Mouse (Mus musculus): ENCODE measurements around the gene Gabra2.

Gabra2 gene

DNA sequence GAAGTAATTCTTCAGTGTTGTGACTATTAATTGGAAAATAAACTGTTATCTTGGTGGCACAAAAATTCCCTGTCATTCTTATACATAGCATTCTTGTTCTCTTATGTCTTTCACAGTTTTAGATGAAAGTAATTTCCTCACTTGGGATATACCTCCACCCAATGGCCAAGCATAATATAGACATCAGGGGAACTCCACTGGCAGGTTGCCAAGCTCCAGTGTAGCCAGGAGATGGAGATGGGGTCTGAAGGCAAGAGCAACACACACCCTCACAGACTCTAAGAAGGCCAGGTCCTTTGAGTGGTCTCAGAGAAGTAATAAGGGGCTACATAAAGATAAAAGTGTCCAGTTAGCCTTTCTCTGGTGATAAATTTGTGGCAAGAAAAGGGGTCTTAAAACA lies 3.2 kb downstream of the Gabra2 start:
- peaks cover 34% of the 10 kb centered on the region for H3K27me3 ChIP-seq (ENCODE audit: insufficient read depth, low read length)
- no peak overlapping the region for H3K4me3 ChIP-seq (replicated peaks; ENCODE audit: low read length)
- H3K4me1 ChIP-seq (replicated peaks; ENCODE audit: low read depth, low read length): peaks cover 13% of the 10 kb centered on the region; the same call in 1 of the 2 replicates
- no peaks in the 10 kb centered on the region for H3K36me3 ChIP-seq (ENCODE audit: insufficient read depth, low read length)
- TF ChIP-seq POU5F1 (IDR thresholded peaks at IDR 0.05; ENCODE audit: borderline replicate concordance, low read length) (no peak), NANOG (IDR thresholded peaks at IDR 0.05; ENCODE audit: borderline replicate concordance, low read length) (no peak)
- H3K9me3 ChIP-seq (ENCODE audit: low read length): no peaks in the 10 kb centered on the region

DNA sequence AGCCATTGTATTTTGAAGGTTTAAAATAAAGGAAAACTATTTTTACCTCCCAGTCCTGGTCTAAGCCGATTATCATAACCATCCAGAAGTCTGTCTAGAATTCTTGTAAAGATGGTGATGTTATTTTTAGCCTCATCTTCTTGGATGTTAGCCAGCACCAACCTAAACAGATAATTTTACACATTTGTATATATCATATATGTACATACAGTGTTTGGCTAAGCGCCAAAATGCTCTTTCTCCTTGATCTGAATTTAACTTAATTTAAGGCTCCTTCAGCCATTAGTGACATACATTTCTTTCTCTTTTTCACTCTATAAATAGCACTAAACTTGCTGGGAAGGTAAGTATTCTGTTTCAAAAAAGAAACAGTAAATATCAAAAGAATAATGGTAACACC lies 3.7 kb downstream of the Gabra2 start:
- Histone ChIP-seq H3K36me3 (ENCODE audit: insufficient read depth, low read length) (no peaks in the 10 kb centered on the region), H3K27me3 (ENCODE audit: insufficient read depth, low read length) (peaks cover 30% of the 10 kb centered on the region), H3K9me3 (ENCODE audit: low read length) (no peaks in the 10 kb centered on the region), H3K4me1 (replicated peaks; ENCODE audit: low read depth, low read length) (peaks cover 13% of the 10 kb centered on the region; the same call in 1 of the 2 replicates), H3K4me3 (replicated peaks; ENCODE audit: low read length) (no peak overlapping the region)
- TF ChIP-seq NANOG (IDR thresholded peaks at IDR 0.05; ENCODE audit: borderline replicate concordance, low read length) (no peak), CTCF (conservative IDR thresholded peaks at IDR 0.05; ENCODE audit: low read length) (no peak), POU5F1 (IDR thresholded peaks at IDR 0.05; ENCODE audit: borderline replicate concordance, low read length) (no peak)

DNA sequence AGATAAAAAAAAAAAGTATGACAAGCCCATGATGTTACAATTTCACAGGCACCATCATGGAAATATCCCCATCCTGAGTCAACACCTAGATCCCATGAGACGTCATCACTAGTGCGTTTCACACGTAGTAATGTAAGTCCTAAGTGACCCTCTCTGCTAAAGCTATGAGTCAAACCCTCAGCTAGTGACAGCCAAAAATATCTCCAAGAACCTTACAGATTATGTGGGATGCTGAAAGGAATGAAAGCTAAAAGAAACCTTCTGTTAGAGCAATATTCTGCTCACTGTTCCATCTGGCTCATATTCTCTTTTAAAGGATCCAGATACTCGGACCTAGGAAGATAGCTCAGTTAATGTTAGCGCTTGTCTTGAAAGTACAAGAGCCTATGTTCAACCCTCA lies 16.8 kb downstream of the Gabra2 start:
- Histone ChIP-seq H3K4me3 (replicated peaks; ENCODE audit: low read length) (no peak overlapping the region), H3K9me3 (ENCODE audit: low read length) (no peaks in the 10 kb centered on the region), H3K36me3 (ENCODE audit: insufficient read depth, low read length) (no peaks in the 10 kb centered on the region), H3K4me1 (replicated peaks; ENCODE audit: low read depth, low read length) (no peaks in the 10 kb centered on the region), H3K27me3 (ENCODE audit: insufficient read depth, low read length) (no peaks in the 10 kb centered on the region)
- TF ChIP-seq POU5F1 (IDR thresholded peaks at IDR 0.05; ENCODE audit: borderline replicate concordance, low read length) (no peak), NANOG (IDR thresholded peaks at IDR 0.05; ENCODE audit: borderline replicate concordance, low read length) (no peak), CTCF (conservative IDR thresholded peaks at IDR 0.05; ENCODE audit: low read length) (no peak)

DNA sequence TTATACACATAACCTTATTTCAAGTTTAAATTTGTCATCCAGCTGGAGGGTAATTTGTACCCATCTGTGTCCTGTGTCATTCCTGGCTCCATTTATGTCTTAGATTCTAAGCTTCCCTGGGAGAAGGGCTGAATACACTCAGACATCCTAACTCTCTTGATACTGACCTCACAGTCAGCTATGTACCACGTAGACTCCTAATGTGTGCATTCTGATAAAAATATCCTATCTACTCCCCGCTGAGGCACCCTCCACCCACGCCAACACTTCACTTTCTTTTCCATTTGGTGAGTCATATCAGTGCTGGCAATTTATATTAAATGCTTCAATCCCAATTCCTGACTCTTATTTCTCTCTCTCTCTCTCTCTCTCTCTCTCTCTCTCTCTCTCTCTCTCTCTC lies 34.0 kb downstream of the Gabra2 start:
- no peak overlapping the region for H3K4me3 ChIP-seq (replicated peaks; ENCODE audit: low read length)
- H3K9me3 ChIP-seq (ENCODE audit: low read length): no peaks in the 10 kb centered on the region
- H3K27me3 ChIP-seq (ENCODE audit: insufficient read depth, low read length): no peaks in the 10 kb centered on the region
- H3K36me3 ChIP-seq (ENCODE audit: insufficient read depth, low read length): no peaks in the 10 kb centered on the region
- no peak for TF ChIP-seq POU5F1 (IDR thresholded peaks at IDR 0.05; ENCODE audit: borderline replicate concordance, low read length)
- no peaks in the 10 kb centered on the region for H3K4me1 ChIP-seq (replicated peaks; ENCODE audit: low read depth, low read length)

DNA sequence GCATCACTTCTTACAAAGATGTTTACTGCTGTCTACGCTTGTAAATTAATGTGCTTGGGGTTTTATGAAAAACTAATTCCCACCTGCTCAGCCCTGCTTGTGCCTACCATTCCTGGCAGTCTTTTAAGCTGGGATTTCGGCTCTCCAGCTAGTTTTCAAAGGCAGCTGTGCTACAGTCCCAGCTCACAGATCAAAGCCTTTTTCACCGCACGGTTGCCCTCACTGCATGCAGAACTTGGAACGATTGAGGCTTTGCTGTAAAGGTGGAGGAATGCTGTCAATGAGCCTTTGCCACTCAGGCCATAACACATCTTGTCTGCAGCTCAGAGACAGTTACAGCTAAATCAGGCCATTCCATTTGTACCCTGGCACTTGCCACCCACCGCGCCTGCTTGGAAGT lies 37.6 kb downstream of the Gabra2 start:
- Histone ChIP-seq H3K4me3 (replicated peaks; ENCODE audit: low read length) (no peak overlapping the region), H3K27me3 (ENCODE audit: insufficient read depth, low read length) (no peaks in the 10 kb centered on the region), H3K9me3 (ENCODE audit: low read length) (no peaks in the 10 kb centered on the region), H3K36me3 (ENCODE audit: insufficient read depth, low read length) (no peaks in the 10 kb centered on the region), H3K4me1 (replicated peaks; ENCODE audit: low read depth, low read length) (no peaks in the 10 kb centered on the region)
- TF ChIP-seq POU5F1 (IDR thresholded peaks at IDR 0.05; ENCODE audit: borderline replicate concordance, low read length): no peak

DNA sequence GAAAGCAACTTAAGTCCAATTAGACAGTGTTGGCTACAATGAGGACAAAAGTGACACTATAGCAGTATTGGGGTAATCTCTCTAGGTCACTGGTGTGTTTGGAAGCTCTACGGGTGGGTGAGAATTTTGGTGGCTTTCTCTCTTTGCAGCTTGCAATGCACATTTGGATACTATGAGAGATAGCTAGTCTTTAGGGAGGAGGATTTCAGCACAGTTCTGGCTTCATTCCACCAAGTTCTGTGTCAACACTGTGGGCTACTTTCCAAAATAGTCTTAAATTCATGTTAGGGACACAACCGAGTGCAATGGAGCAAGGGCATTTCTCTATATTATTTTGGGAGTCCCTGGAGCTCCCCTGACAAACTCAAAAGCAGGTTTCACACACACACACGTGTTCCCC lies 58.3 kb downstream of the Gabra2 start:
- H3K9me3 ChIP-seq (ENCODE audit: low read length): no peaks in the 10 kb centered on the region
- no peaks in the 10 kb centered on the region for H3K27me3 ChIP-seq (ENCODE audit: insufficient read depth, low read length)
- no peaks in the 10 kb centered on the region for H3K36me3 ChIP-seq (ENCODE audit: insufficient read depth, low read length)
- no peak overlapping the region for H3K4me3 ChIP-seq (replicated peaks; ENCODE audit: low read length)
- TF ChIP-seq NANOG (IDR thresholded peaks at IDR 0.05; ENCODE audit: borderline replicate concordance, low read length) (no peak), POU5F1 (IDR thresholded peaks at IDR 0.05; ENCODE audit: borderline replicate concordance, low read length) (no peak), CTCF (conservative IDR thresholded peaks at IDR 0.05; ENCODE audit: low read length) (no peak)
- no peaks in the 10 kb centered on the region for H3K4me1 ChIP-seq (replicated peaks; ENCODE audit: low read depth, low read length)

DNA sequence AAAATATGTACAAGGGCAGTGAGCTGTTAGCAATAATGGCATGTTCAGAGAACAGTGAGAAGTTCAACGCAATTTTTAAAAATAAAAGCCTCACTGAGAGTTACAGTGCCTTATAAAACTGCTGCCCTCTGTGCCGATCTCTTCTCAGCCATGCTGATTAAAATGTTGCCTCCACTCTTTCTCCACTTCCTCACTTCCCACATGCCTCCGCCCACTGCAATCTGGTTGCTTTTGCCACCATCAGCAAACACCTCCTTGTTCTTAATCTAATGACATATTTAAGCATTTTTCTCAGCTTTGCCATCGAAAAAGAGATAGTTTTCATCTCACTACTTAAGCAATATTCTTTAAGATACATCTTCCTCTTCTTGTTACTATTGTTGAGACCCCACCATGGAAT lies 69.7 kb downstream of the Gabra2 start:
- no peak for TF ChIP-seq POU5F1 (IDR thresholded peaks at IDR 0.05; ENCODE audit: borderline replicate concordance, low read length)
- TF ChIP-seq CTCF (conservative IDR thresholded peaks at IDR 0.05; ENCODE audit: low read length): no peak
- no peak for TF ChIP-seq NANOG (IDR thresholded peaks at IDR 0.05; ENCODE audit: borderline replicate concordance, low read length)
- H3K4me1 ChIP-seq (replicated peaks; ENCODE audit: low read depth, low read length): no peaks in the 10 kb centered on the region
- H3K4me3 ChIP-seq (replicated peaks; ENCODE audit: low read length): no peak overlapping the region
- no peaks in the 10 kb centered on the region for H3K36me3 ChIP-seq (ENCODE audit: insufficient read depth, low read length)
- no peaks in the 10 kb centered on the region for H3K9me3 ChIP-seq (ENCODE audit: low read length)
- H3K27me3 ChIP-seq (ENCODE audit: insufficient read depth, low read length): no peaks in the 10 kb centered on the region

DNA sequence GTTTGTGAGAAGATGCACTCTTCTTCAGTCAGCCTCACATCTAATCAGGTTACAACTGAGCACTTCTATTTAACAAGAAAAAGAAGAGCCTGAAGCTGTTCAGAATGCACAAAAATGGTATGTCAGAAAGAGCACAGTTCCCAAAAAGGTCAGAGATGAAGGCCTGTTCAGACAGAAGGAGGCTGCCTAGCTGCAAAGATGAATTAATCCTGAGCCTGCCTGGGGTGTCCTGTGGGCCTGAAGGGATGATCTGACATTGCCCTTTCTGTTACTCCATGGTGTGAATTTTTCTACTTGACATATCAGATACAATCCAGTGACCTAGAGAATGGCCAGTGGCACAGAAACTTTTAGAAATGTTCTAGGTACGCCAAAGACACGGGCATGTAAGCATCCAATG lies 83.9 kb downstream of the Gabra2 start:
- no peaks in the 10 kb centered on the region for H3K4me1 ChIP-seq (replicated peaks; ENCODE audit: low read depth, low read length)
- no peaks in the 10 kb centered on the region for H3K27me3 ChIP-seq (ENCODE audit: insufficient read depth, low read length)
- H3K4me3 ChIP-seq (replicated peaks; ENCODE audit: low read length): no peak overlapping the region
- H3K36me3 ChIP-seq (ENCODE audit: insufficient read depth, low read length): no peaks in the 10 kb centered on the region
- no peak for TF ChIP-seq NANOG (IDR thresholded peaks at IDR 0.05; ENCODE audit: borderline replicate concordance, low read length)
- no peak for TF ChIP-seq CTCF (conservative IDR thresholded peaks at IDR 0.05; ENCODE audit: low read length)
- TF ChIP-seq POU5F1 (IDR thresholded peaks at IDR 0.05; ENCODE audit: borderline replicate concordance, low read length): no peak
- H3K9me3 ChIP-seq (ENCODE audit: low read length): no peaks in the 10 kb centered on the region

DNA sequence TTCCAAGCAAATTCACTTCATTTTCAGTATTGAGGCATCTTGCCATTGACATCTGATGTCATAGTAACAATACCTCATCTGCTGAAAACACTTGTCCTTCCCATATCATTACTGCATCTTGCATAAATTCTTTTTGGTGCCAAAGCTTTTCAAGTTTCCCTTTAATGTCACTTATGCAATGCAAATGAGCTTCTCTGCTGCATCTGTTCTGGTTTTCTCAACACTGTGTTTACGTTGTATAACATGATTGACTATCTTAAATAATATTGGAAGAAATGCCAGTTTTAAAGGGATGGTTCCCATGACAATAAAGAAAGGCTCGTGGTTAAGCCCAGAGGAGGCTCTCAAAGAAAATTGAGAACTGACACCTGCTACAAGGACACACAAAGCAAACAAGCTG lies 84.4 kb downstream of the Gabra2 start:
- H3K9me3 ChIP-seq (ENCODE audit: low read length): no peaks in the 10 kb centered on the region
- H3K4me1 ChIP-seq (replicated peaks; ENCODE audit: low read depth, low read length): no peaks in the 10 kb centered on the region
- TF ChIP-seq POU5F1 (IDR thresholded peaks at IDR 0.05; ENCODE audit: borderline replicate concordance, low read length): no peak
- TF ChIP-seq CTCF (conservative IDR thresholded peaks at IDR 0.05; ENCODE audit: low read length): no peak
- no peak for TF ChIP-seq NANOG (IDR thresholded peaks at IDR 0.05; ENCODE audit: borderline replicate concordance, low read length)
- H3K4me3 ChIP-seq (replicated peaks; ENCODE audit: low read length): no peak overlapping the region
- no peaks in the 10 kb centered on the region for H3K27me3 ChIP-seq (ENCODE audit: insufficient read depth, low read length)
- H3K36me3 ChIP-seq (ENCODE audit: insufficient read depth, low read length): no peaks in the 10 kb centered on the region

All from E14TG2a.4 (cell line).